Mouse (Mus musculus) liver, embryonic 15.5 days (tissue): ENCODE measurements at regions not wholly inside any gene's neighbourhood (a gene's known extent, or its start where the extent isn't known, plus 50 kb on each side); places are given as distances from the start of the nearest gene placed in this dataset.

Experiments used
- ATAC-seq: fragments of 200-750 bp; cut with Nextera tagmentation; 2 replicates; pipeline ENCODE4 v1.8.0; 2017; ENCODE audit warnings: moderate number of reproducible peaks, mild to moderate bottlenecking, moderate library complexity; ENCODE audit not compliant: insufficient read depth
- H3K27ac ChIP-seq: fragments of 300-500 bp; sonication (generic); replicated peaks from 2 replicates; pipeline ENCODE4 v1.5.1; 2015; ENCODE audit warnings: mild to moderate bottlenecking, inconsistent platforms
- H3K27me3 ChIP-seq: fragments of 300-500 bp; sonication (generic); 2 replicates; pipeline ENCODE4 v1.6.1; 2015; ENCODE audit warnings: mild to moderate bottlenecking, inconsistent platforms
- H3K36me3 ChIP-seq: fragments of 300-500 bp; sonication (generic); replicated peaks from 2 replicates; pipeline ENCODE4 v1.6.1; 2015; ENCODE audit warnings: moderate library complexity, mild to moderate bottlenecking, inconsistent platforms
- H3K4me1 ChIP-seq: fragments of 300-500 bp; sonication (generic); replicated peaks from 2 replicates; pipeline ENCODE4 v1.6.1; 2015; ENCODE audit warnings: inconsistent platforms
- H3K4me2 ChIP-seq: fragments of 300-500 bp; sonication (generic); 2 replicates; pipeline ENCODE4 v1.6.1; 2015; ENCODE audit warnings: moderate library complexity, mild to moderate bottlenecking, inconsistent platforms
- H3K4me3 ChIP-seq: fragments of 300-500 bp; sonication (generic); replicated peaks from 2 replicates; pipeline ENCODE4 v1.5.1; 2015; ENCODE audit warnings: mild to moderate bottlenecking, inconsistent platforms
- H3K9ac ChIP-seq: fragments of 300-500 bp; sonication (generic); 2 replicates; pipeline ENCODE4 v1.6.1; 2015; ENCODE audit warnings: moderate library complexity, mild to moderate bottlenecking, inconsistent platforms
- H3K9me3 ChIP-seq: fragments of 300-500 bp; sonication (generic); replicated peaks from 2 replicates; pipeline ENCODE4 v1.6.1; 2016; ENCODE audit warnings: inconsistent platforms
- WGBS: fragments of 180-500 bp; shearing (Covaris S2); methylation state at CpG from one replicate; pipeline ENCODE4 v1.1.7; 2015; ENCODE audit warnings: mixed read lengths; ENCODE audit not compliant: insufficient replicate concordance; 5-methylcytosine and 5-hydroxymethylcytosine counted together

- H3K9me3 ChIP-seq, result no peaks in the 10 kb centered on the region
- ATAC-seq, result no peak
- H3K9ac ChIP-seq, result no peak overlapping the region
- no peak overlapping the region for H3K27ac ChIP-seq
- H3K4me2 ChIP-seq, result no peak overlapping the region
- no peaks in the 10 kb centered on the region for H3K27me3 ChIP-seq
- WGBS, result 60% methylated on average over 11 of the region's 11 CpGs
- no peaks in the 10 kb centered on the region for H3K4me1 ChIP-seq
- H3K36me3 ChIP-seq, result no peaks in the 10 kb centered on the region
- no peak overlapping the region for H3K4me3 ChIP-seq
Measured at GRCm38 (mm10) chr11:63425741-63426140, 297.0 kb downstream of the Pmp22 start.

DNA sequence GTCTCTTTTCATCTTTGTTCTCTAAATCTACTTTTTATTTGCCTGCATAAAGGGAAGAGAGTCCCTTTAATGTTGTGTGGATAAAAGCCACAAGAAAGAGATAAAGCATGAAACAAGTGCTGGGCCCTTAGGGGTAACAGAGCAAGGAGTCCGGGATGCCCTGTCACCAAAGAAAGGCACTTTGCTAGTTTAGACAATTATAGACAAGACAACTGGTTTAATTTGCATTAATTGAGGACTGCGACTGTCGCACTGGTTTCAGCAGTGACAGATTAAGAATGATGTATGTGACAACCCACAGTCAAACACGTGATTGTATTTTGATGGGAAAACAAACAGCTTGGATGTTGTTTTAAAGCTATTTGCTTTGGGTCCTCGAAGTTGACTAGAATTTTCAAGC lies 325.0 kb downstream of the Pmp22 start:
- Histone ChIP-seq H3K27me3 (no peaks in the 10 kb centered on the region), H3K9ac (no peak overlapping the region), H3K27ac (no peak overlapping the region), H3K9me3 (no peaks in the 10 kb centered on the region), H3K4me1 (no peaks in the 10 kb centered on the region), H3K36me3 (no peaks in the 10 kb centered on the region), H3K4me2 (no peak overlapping the region), H3K4me3 (no peak overlapping the region)
- ATAC-seq, result no peak
- 50% methylated on average over 5 of the region's 5 CpGs for WGBS

DNA sequence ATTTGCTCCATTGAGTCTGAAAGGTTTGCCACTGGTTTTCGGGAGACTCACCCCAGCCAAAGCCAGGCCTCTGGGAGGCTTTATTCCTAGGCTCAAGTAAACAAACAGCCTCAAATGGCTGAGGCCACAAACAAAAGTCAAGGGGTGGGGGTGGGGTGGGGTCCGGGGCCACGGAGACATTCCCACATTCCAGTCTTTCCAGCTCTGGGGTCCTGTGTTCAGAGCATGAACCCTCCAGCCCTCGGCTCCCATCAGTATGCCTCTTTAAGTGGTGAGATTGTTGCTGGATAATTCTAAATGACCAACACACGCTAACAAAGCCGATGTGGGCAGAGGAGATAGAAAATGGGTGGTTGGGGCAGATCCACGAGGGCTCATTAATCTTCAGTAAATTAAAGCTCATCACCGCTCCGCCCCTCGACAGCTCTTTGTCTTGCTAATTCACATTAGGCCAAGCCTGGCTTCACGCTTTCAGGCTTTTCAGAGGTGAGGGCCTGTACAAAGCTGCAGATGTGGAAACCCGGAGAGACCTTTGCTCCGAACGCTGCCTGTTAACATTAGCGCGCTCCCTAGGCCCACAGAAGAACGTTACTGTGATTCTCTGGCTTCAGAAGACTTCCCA lies 326.2 kb downstream of the Pmp22 start:
- H3K27me3 ChIP-seq, result no peaks in the 10 kb centered on the region
- ATAC-seq, result no peak
- no peak overlapping the region for H3K4me2 ChIP-seq
- no peaks in the 10 kb centered on the region for H3K4me1 ChIP-seq
- WGBS, result 36% methylated on average over 17 of the region's 17 CpGs
- H3K9me3 ChIP-seq, result no peaks in the 10 kb centered on the region
- no peaks in the 10 kb centered on the region for H3K36me3 ChIP-seq
- no peak overlapping the region for H3K4me3 ChIP-seq
- no peak overlapping the region for H3K27ac ChIP-seq
- H3K9ac ChIP-seq, result no peak overlapping the region

DNA sequence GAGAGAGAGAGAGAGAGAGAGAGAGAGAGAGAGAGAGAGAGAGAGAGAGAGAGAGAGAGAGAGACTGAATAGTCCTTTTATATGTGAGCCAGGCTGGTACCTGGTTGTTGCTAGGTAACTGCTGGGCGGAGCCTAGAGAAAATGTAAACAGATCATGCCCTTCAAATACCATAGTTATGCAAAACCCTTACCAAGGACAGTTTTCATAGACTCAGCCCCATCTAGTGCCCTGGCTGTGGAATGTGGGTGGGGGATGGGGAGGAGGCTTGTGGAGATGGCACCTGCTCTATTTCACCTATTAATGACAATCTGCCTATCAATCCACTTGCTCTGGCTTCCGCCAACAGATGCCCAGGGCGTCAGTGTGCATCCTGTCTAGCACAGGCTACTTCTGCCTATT lies 327.6 kb downstream of the Pmp22 start:
- no peak for ATAC-seq

GRCm38 (mm10) chr11:63457250-63457649 lies 328.5 kb downstream of the Pmp22 start:
- H3K9me3 ChIP-seq, result no peaks in the 10 kb centered on the region
- H3K4me2 ChIP-seq, result no peak overlapping the region
- no peaks in the 10 kb centered on the region for H3K4me1 ChIP-seq
- H3K4me3 ChIP-seq, result no peak overlapping the region
- H3K36me3 ChIP-seq, result no peaks in the 10 kb centered on the region
- H3K27ac ChIP-seq, result no peak overlapping the region
- H3K9ac ChIP-seq, result no peak overlapping the region
- H3K27me3 ChIP-seq, result no peaks in the 10 kb centered on the region
- WGBS, result 59% methylated on average over 5 of the region's 5 CpGs
- ATAC-seq, result no peak

More for the DNA sequence above, 327.6 kb downstream of the Pmp22 start:
- Histone ChIP-seq H3K4me1 (no peaks in the 10 kb centered on the region), H3K9me3 (no peaks in the 10 kb centered on the region), H3K4me2 (no peak overlapping the region), H3K9ac (no peak overlapping the region), H3K27ac (no peak overlapping the region), H3K27me3 (no peaks in the 10 kb centered on the region), H3K4me3 (no peak overlapping the region), H3K36me3 (no peaks in the 10 kb centered on the region)
- WGBS, result 58% methylated on average over 3 of the region's 3 CpGs

GRCm38 (mm10) chr11:63460146-63460545 lies 331.4 kb downstream of the Pmp22 start:
- WGBS, result 74% methylated on average over 7 of the region's 7 CpGs

DNA sequence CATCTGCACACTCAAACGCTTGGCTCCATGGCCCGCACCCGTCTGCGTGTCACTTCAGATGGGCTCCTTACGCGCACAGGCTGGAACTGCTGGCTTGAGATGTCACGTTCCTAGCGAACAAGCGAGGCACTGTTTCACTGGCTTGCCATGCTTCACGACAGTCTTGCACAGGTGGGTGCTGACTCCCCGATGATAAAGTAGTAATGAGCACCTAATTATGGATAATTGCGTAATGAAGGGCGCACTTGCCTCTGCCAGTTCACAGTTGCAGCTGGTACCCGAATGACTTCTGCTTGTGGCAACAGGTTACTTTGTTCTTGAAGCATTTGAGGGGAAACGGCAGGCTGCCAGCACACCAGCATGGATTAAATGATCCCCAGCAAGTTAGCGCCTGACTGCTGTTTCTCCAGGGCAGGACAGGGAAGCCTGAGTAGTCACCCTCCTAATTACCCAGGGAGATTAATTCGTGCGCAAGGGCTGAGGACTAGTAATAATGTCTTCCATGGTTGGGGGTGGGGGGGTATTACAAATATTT lies 335.1 kb downstream of the Pmp22 start:
- H3K4me2 ChIP-seq, result no peak overlapping the region
- 61% methylated on average over 18 of the region's 18 CpGs for WGBS
- ATAC-seq, result no peak

More at GRCm38 (mm10) chr11:63460146-63460545, 331.4 kb downstream of the Pmp22 start:
- Histone ChIP-seq H3K9me3 (no peaks in the 10 kb centered on the region), H3K27me3 (no peaks in the 10 kb centered on the region), H3K4me3 (no peak overlapping the region), H3K36me3 (no peaks in the 10 kb centered on the region), H3K4me2 (no peak overlapping the region), H3K4me1 (no peaks in the 10 kb centered on the region), H3K9ac (no peak overlapping the region), H3K27ac (no peak overlapping the region)
- ATAC-seq, result no peak

GRCm38 (mm10) chr11:63465941-63466340 lies 337.2 kb downstream of the Pmp22 start:
- H3K27ac ChIP-seq, result no peak overlapping the region
- H3K4me3 ChIP-seq, result no peak overlapping the region
- no peaks in the 10 kb centered on the region for H3K4me1 ChIP-seq
- H3K9me3 ChIP-seq, result no peaks in the 10 kb centered on the region
- no peaks in the 10 kb centered on the region for H3K27me3 ChIP-seq
- H3K9ac ChIP-seq, result no peak overlapping the region
- no peaks in the 10 kb centered on the region for H3K36me3 ChIP-seq
- 62% methylated on average over 6 of the region's 6 CpGs for WGBS
- ATAC-seq, result no peak
- no peak overlapping the region for H3K4me2 ChIP-seq

More for the DNA sequence above, 335.1 kb downstream of the Pmp22 start:
- no peak overlapping the region for H3K27ac ChIP-seq
- no peaks in the 10 kb centered on the region for H3K9me3 ChIP-seq
- no peaks in the 10 kb centered on the region for H3K36me3 ChIP-seq
- H3K4me1 ChIP-seq, result no peaks in the 10 kb centered on the region
- no peaks in the 10 kb centered on the region for H3K27me3 ChIP-seq
- no peak overlapping the region for H3K4me3 ChIP-seq
- no peak overlapping the region for H3K9ac ChIP-seq

GRCm38 (mm10) chr11:63466541-63466940 lies 337.8 kb downstream of the Pmp22 start:
- H3K27me3 ChIP-seq, result no peaks in the 10 kb centered on the region
- H3K9me3 ChIP-seq, result no peaks in the 10 kb centered on the region
- H3K4me2 ChIP-seq, result no peak overlapping the region
- H3K4me3 ChIP-seq, result no peak overlapping the region
- H3K36me3 ChIP-seq, result no peaks in the 10 kb centered on the region
- 56% methylated on average over 2 of the region's 2 CpGs for WGBS
- no peak for ATAC-seq
- no peaks in the 10 kb centered on the region for H3K4me1 ChIP-seq
- no peak overlapping the region for H3K9ac ChIP-seq
- no peak overlapping the region for H3K27ac ChIP-seq

GRCm38 (mm10) chr11:63474831-63475230 lies 346.0 kb downstream of the Pmp22 start:
- Histone ChIP-seq H3K4me2 (no peak overlapping the region), H3K36me3 (no peaks in the 10 kb centered on the region), H3K27ac (no peak overlapping the region), H3K27me3 (no peaks in the 10 kb centered on the region), H3K9ac (no peak overlapping the region), H3K9me3 (no peaks in the 10 kb centered on the region), H3K4me1 (no peaks in the 10 kb centered on the region), H3K4me3 (no peak overlapping the region)
- WGBS, result 79% methylated on average over 15 of the region's 15 CpGs
- no peak for ATAC-seq

GRCm38 (mm10) chr11:63481676-63482310 lies 353.0 kb downstream of the Pmp22 start:
- H3K9me3 ChIP-seq, result no peaks in the 10 kb centered on the region
- no peak for ATAC-seq
- no peak overlapping the region for H3K4me3 ChIP-seq
- H3K9ac ChIP-seq, result no peak overlapping the region
- 65% methylated on average over 7 of the region's 7 CpGs for WGBS
- no peaks in the 10 kb centered on the region for H3K27me3 ChIP-seq
- no peaks in the 10 kb centered on the region for H3K4me1 ChIP-seq
- no peaks in the 10 kb centered on the region for H3K36me3 ChIP-seq
- no peak overlapping the region for H3K27ac ChIP-seq
- H3K4me2 ChIP-seq, result no peak overlapping the region
